Mouse (Mus musculus): ENCODE measurements around the gene A4gnt.
"Not testable (repeated sequence)": the region's sequence is repeated elsewhere in the genome, so short reads cannot be mapped to it uniquely, and the experiment has no call there.

Gene A4gnt

GRCm38 (mm10) chr9:99612202-99612601 is at the start of gene A4gnt:
Gene A4gnt (plus strand): TSS chr9:99612502.
- DNase-seq (ENCODE audit: low spot score): no peak

GRCm38 (mm10) chr9:99563714-99564113 is 48.6 kb upstream of the A4gnt start:
- DNase-seq (ENCODE audit: low spot score): peak; percentile 64

- DNase-seq (ENCODE audit: low spot score): no peak
Observed at GRCm38 (mm10) chr9:99568023-99568346, 44.3 kb upstream of the A4gnt start.

- DNase-seq (ENCODE audit: low spot score): peak; percentile 92
Observed at GRCm38 (mm10) chr9:99568347-99569070, 43.8 kb upstream of the A4gnt start, which contains the start of gene Armc8. Gene Armc8 (minus strand): TSS chr9:99568899.

- DNase-seq (ENCODE audit: low spot score): no peak
Observed at GRCm38 (mm10) chr9:99569071-99569397, 43.3 kb upstream of the A4gnt start.

GRCm38 (mm10) chr9:99575677-99576480 is 36.4 kb upstream of the A4gnt start, which contains the start of gene Dbr1:
Gene Dbr1 (plus strand): TSS chr9:99575799.
- DNase-seq (ENCODE audit: low spot score): peak; percentile 87

GRCm38 (mm10) chr9:99580655-99581054 is 31.6 kb upstream of the A4gnt start:
- no peak for DNase-seq (ENCODE audit: low spot score)

- peak; percentile 53 for DNase-seq (ENCODE audit: low spot score)
Observed at GRCm38 (mm10) chr9:99587505-99588202, 24.6 kb upstream of the A4gnt start.

GRCm38 (mm10) chr9:99591144-99591543 is 21.2 kb upstream of the A4gnt start:
- no peak for DNase-seq (ENCODE audit: low spot score)

GRCm38 (mm10) chr9:99599127-99599526 is 13.2 kb upstream of the A4gnt start:
- not testable (repeated sequence) for DNase-seq (ENCODE audit: low spot score)

- DNase-seq (ENCODE audit: low spot score): no peak
Observed at GRCm38 (mm10) chr9:99603566-99603965, 8.7 kb upstream of the A4gnt start.

GRCm38 (mm10) chr9:99619688-99620087 is 7.4 kb downstream of the A4gnt start:
- DNase-seq (ENCODE audit: low spot score): no peak

GRCm38 (mm10) chr9:99620196-99620595 is 7.9 kb downstream of the A4gnt start:
- no peak for DNase-seq (ENCODE audit: low spot score)

GRCm38 (mm10) chr9:99622034-99622433 is 9.7 kb downstream of the A4gnt start:
- no peak for DNase-seq (ENCODE audit: low spot score)

GRCm38 (mm10) chr9:99622966-99623365 is 10.7 kb downstream of the A4gnt start:
- no peak for DNase-seq (ENCODE audit: low spot score)

- peak; percentile 23 for DNase-seq (ENCODE audit: low spot score)
Observed at GRCm38 (mm10) chr9:99624117-99624516, 11.8 kb downstream of the A4gnt start.

GRCm38 (mm10) chr9:99628581-99628980 is 16.3 kb downstream of the A4gnt start:
- no peak for DNase-seq (ENCODE audit: low spot score)

- DNase-seq (ENCODE audit: low spot score): peak; percentile 74
Observed at GRCm38 (mm10) chr9:99629281-99630011, 17.1 kb downstream of the A4gnt start, which contains the start of gene Dzip1l. Gene Dzip1l (plus strand): TSS chr9:99629496.

GRCm38 (mm10) chr9:99630071-99630470 is 17.8 kb downstream of the A4gnt start:
- no peak for DNase-seq (ENCODE audit: low spot score)

GRCm38 (mm10) chr9:99630528-99631125 is 18.3 kb downstream of the A4gnt start:
- no peak for DNase-seq (ENCODE audit: low spot score)

GRCm38 (mm10) chr9:99631781-99632180 is 19.5 kb downstream of the A4gnt start:
- no peak for DNase-seq (ENCODE audit: low spot score)

- no peak for DNase-seq (ENCODE audit: low spot score)
Observed at GRCm38 (mm10) chr9:99632264-99632663, 20.0 kb downstream of the A4gnt start.
